Mouse (Mus musculus): ENCODE measurements around the gene Pigk. TPM values are rescaled to one million over a fixed set of nuclear protein-coding genes. Genes with fewer than 3 reads are reported as not detected.

The Pigk gene
- polyA plus RNA-seq, 1 experiment from 2014 or later: 40.9 TPM

GRCm38 (mm10) chr3:152958358-152959150 lies 244.7 kb downstream of the Pigk start:
- 60% methylated on average over 11 of the region's 11 CpGs for WGBS
- H3K36me3 ChIP-seq (ENCODE audit: control insufficient read depth, insufficient read depth, low read length): no peaks in the 10 kb centered on the region
- H3K4me2 ChIP-seq (replicated peaks; ENCODE audit: low read depth): no peak overlapping the region
- no peaks in the 10 kb centered on the region for H3K9me3 ChIP-seq (ENCODE audit: control insufficient read depth, low read length)
- DNase-seq (ENCODE audit: low spot score) (peak; percentile 33), ATAC-seq (ENCODE audit: low FRiP score, low TSS enrichment) (no peak; the same call in 1 of the 2 replicates)
- H3K27me3 ChIP-seq (ENCODE audit: control insufficient read depth, insufficient read depth, low read length): no peaks in the 10 kb centered on the region
- no peak overlapping the region for H3K9ac ChIP-seq (ENCODE audit: low read length)
- H3K4me1 ChIP-seq (replicated peaks; ENCODE audit: control insufficient read depth, insufficient read depth): no peaks in the 10 kb centered on the region
- H3K4me3 ChIP-seq (ENCODE audit: low read depth, low read length): no peak overlapping the region
- H3K27ac ChIP-seq (replicated peaks): 0 out of 2 replicates have a peak overlapping the region, but pooled peaks have one; percentile 18
- TF ChIP-seq CTCF (IDR thresholded peaks at IDR 0.05; ENCODE audit: low read depth): peak; percentile 79
- no peak for TF ChIP-seq EP300 (optimal IDR thresholded peaks at IDR 0.05)

DNA sequence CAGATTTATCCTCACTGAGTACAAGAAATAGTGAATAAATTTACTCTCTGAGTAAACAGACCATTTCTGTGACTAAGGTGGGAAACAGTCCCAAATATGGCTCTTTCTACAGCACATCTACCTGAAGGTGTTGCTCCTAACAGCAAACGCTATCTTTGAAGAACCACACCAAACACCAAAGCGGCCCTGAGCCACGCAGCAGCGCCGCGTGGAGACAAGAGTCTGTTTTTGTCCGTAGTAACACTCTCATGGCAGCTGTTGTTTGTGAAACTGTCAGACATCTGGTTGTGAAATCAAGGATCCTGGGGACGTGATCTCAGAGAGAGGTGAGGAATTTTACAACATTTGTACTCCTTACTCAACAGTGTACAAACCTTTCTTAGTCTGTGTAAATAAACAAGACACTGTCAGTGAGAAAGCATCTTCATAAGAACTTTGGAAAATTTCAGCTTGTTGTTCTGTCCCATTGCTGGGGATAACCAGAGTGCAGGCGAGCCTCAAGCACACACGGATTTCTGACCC lies 248.0 kb downstream of the Pigk start:
- H3K4me3 ChIP-seq (ENCODE audit: low read depth, low read length): no peak overlapping the region
- no peaks in the 10 kb centered on the region for H3K4me1 ChIP-seq (replicated peaks; ENCODE audit: control insufficient read depth, insufficient read depth)
- H3K27me3 ChIP-seq (ENCODE audit: control insufficient read depth, insufficient read depth, low read length): no peaks in the 10 kb centered on the region
- no peaks in the 10 kb centered on the region for H3K36me3 ChIP-seq (ENCODE audit: control insufficient read depth, insufficient read depth, low read length)
- no peak overlapping the region for H3K4me2 ChIP-seq (replicated peaks; ENCODE audit: low read depth)
- no peak overlapping the region for H3K9ac ChIP-seq (ENCODE audit: low read length)
- TF ChIP-seq CTCF (IDR thresholded peaks at IDR 0.05; ENCODE audit: low read depth): no peak
- no peak for TF ChIP-seq EP300 (optimal IDR thresholded peaks at IDR 0.05)
- H3K27ac ChIP-seq (replicated peaks): no peak overlapping the region
- WGBS: 55% methylated on average over 10 of the region's 10 CpGs
- no peaks in the 10 kb centered on the region for H3K9me3 ChIP-seq (ENCODE audit: control insufficient read depth, low read length)
- ATAC-seq (ENCODE audit: low FRiP score, low TSS enrichment) (no peak), DNase-seq (ENCODE audit: low spot score) (no peak)

DNA sequence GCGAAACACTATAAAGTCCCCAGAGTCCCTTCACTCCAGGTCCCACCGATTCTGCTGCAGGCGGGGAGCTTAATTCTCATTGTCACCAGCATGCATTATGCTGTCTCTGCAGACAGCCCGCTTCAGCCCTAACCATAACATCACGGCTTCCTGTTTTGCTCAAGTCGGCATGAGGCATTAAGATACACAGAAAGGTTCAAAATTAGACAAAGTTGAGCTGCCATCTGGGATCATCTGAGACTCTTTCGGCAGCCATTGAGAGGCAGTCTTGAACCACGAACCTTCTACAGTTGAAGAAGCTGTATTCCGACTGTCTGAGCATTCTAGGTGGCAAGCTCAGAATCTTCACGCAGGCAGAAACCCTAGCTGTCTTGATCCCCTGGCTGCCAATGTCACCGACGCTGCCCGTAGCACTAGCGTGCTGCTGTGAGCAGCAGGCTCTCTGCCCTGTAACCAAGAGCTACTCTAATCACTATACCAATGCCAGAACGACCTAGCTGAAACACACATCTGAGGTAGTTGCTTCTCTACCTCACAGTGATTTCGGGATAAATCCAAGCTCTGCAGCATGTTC lies 256.0 kb downstream of the Pigk start:
- ATAC-seq (ENCODE audit: low FRiP score, low TSS enrichment) (no peak), DNase-seq (ENCODE audit: low spot score) (no peak)
- Histone ChIP-seq H3K27ac (replicated peaks) (no peak overlapping the region), H3K36me3 (ENCODE audit: control insufficient read depth, insufficient read depth, low read length) (no peaks in the 10 kb centered on the region), H3K4me1 (replicated peaks; ENCODE audit: control insufficient read depth, insufficient read depth) (no peaks in the 10 kb centered on the region), H3K4me3 (ENCODE audit: low read depth, low read length) (no peak overlapping the region), H3K4me2 (replicated peaks; ENCODE audit: low read depth) (no peak overlapping the region), H3K27me3 (ENCODE audit: control insufficient read depth, insufficient read depth, low read length) (no peaks in the 10 kb centered on the region), H3K9me3 (ENCODE audit: control insufficient read depth, low read length) (no peaks in the 10 kb centered on the region), H3K9ac (ENCODE audit: low read length) (no peak overlapping the region)
- WGBS: 63% methylated on average over 16 of the region's 16 CpGs
- peak; percentile 27 for TF ChIP-seq CTCF (IDR thresholded peaks at IDR 0.05; ENCODE audit: low read depth)
- no peak for TF ChIP-seq EP300 (optimal IDR thresholded peaks at IDR 0.05)

GRCm38 (mm10) chr3:152971373-152971772 lies 257.5 kb downstream of the Pigk start:
- Histone ChIP-seq H3K36me3 (ENCODE audit: control insufficient read depth, insufficient read depth, low read length) (no peaks in the 10 kb centered on the region), H3K4me2 (replicated peaks; ENCODE audit: low read depth) (no peak overlapping the region), H3K4me1 (replicated peaks; ENCODE audit: control insufficient read depth, insufficient read depth) (no peaks in the 10 kb centered on the region), H3K9ac (ENCODE audit: low read length) (no peak overlapping the region), H3K4me3 (ENCODE audit: low read depth, low read length) (no peak overlapping the region), H3K27ac (replicated peaks) (no peak overlapping the region), H3K27me3 (ENCODE audit: control insufficient read depth, insufficient read depth, low read length) (no peaks in the 10 kb centered on the region), H3K9me3 (ENCODE audit: control insufficient read depth, low read length) (no peaks in the 10 kb centered on the region)
- WGBS: 76% methylated on average over 4 of the region's 4 CpGs
- ATAC-seq (ENCODE audit: low FRiP score, low TSS enrichment) (no peak), DNase-seq (ENCODE audit: low spot score) (no peak)
- TF ChIP-seq EP300 (optimal IDR thresholded peaks at IDR 0.05) (no peak), CTCF (IDR thresholded peaks at IDR 0.05; ENCODE audit: low read depth) (no peak)

DNA sequence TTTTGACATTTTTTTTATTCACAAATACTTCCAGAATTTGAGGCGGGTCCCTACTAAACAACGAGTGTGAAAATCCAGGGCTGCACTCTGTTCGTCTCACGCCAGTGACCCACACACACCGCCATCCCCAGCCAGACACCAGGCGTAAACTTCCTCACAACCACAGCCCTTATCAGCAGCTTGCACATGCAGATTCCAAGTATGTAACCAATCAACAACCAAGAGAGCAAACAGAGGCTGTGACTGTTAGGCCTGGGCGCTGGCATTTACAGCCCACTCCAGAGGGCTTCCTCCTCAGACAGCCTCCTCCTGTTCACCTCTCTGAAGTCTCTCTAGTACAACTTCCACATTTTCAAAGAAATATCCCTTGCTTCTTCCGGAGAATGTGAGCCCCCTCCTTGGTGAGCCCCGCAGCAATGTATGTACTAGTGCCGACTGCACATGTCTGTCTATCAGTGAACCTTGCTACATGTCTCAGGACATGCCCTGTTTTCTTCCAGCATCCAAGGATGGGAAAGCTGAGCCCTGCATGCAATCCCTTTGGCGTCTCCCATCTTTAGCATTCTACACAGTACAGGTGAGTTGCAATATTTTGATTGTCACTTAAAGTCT lies 265.7 kb downstream of the Pigk start:
- no peaks in the 10 kb centered on the region for H3K36me3 ChIP-seq (ENCODE audit: control insufficient read depth, insufficient read depth, low read length)
- DNase-seq (ENCODE audit: low spot score): no peak
- H3K9ac ChIP-seq (ENCODE audit: low read length): no peak overlapping the region
- H3K4me1 ChIP-seq (replicated peaks; ENCODE audit: control insufficient read depth, insufficient read depth): no peaks in the 10 kb centered on the region
- H3K27ac ChIP-seq (replicated peaks): no peak overlapping the region
- WGBS: 58% methylated on average over 11 of the region's 11 CpGs
- H3K27me3 ChIP-seq (ENCODE audit: control insufficient read depth, insufficient read depth, low read length): peaks cover 4% of the 10 kb centered on the region; the same call in 1 of the 2 replicates
- no peak for ATAC-seq (ENCODE audit: low FRiP score, low TSS enrichment)
- no peak for TF ChIP-seq CTCF (IDR thresholded peaks at IDR 0.05; ENCODE audit: low read depth)
- no peak for TF ChIP-seq EP300 (optimal IDR thresholded peaks at IDR 0.05)
- no peak overlapping the region for H3K4me3 ChIP-seq (ENCODE audit: low read depth, low read length)
- no peak overlapping the region for H3K4me2 ChIP-seq (replicated peaks; ENCODE audit: low read depth)
- H3K9me3 ChIP-seq (ENCODE audit: control insufficient read depth, low read length): no peaks in the 10 kb centered on the region

Measured in stomach, postnatal 0 days (tissue).